Mouse (Mus musculus) activated CD4-positive, CD25-positive, alpha-beta regulatory T cell, adult 4 months (primary cell): Measurements from ENCODE around the gene Gm45261. TPM values are rescaled to one million over a fixed set of nuclear protein-coding genes. Genes with fewer than 3 reads are reported as not detected.
A peak's percentile ranks its signal among the peaks of the same experiment; 100 is the strongest.

Experiments
- ATAC-seq: one replicate; pipeline ENCODE4 v1.8.0; 2017
- polyA plus RNA-seq, 2 experiments: library from polyadenylated mRNA; unstranded; fragments of 100-300 nt; shearing (Covaris generic); gene quantifications; one replicate each; pipeline ENCODE4 v1.2.1; 2017

Gm45261 gene
- not detected for polyA plus RNA-seq

DNA sequence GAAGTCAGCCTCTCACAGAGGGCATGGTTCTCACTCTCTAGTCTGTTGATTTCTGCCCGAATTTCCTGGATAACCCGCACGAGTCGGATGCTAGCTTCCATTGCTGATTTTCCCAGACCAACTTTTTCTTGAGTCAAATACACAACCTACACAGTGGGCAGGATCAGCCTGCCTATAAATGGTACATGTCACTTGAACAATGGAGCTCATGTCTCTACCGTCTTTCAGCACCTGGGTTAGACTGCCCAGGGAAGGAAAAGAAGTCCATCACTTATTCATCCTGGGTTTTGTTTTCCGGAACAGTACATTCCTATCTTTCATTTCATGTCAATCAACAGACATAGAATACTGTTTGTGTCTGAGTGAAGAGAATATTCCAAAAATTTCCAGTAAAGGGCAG is at the start of gene Gm45261:
Gene Gm45261 (minus strand): TSS at position 101 of the 400 bp plus-strand sequence.
- no peak for ATAC-seq

DNA sequence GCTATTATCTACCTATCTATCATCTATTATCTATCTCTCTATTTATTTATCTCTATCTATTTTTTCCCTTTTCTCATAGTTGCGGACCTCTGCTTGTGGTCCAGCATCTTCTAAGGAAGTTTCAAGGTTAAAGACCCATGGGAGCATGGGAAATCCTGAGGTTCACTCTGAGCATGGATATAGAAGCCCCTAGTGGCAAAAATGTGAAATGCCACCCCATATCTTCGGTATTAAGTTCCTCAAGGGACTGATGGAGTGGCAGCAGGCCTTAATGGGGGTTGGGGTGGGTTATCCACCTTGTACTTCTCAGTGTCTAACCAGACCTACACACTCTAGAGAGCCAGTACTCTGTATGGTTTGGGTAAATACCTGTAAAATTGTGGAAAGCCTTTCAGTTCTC is 43.5 kb upstream of the Gm45261 start:
- no peak for ATAC-seq

DNA sequence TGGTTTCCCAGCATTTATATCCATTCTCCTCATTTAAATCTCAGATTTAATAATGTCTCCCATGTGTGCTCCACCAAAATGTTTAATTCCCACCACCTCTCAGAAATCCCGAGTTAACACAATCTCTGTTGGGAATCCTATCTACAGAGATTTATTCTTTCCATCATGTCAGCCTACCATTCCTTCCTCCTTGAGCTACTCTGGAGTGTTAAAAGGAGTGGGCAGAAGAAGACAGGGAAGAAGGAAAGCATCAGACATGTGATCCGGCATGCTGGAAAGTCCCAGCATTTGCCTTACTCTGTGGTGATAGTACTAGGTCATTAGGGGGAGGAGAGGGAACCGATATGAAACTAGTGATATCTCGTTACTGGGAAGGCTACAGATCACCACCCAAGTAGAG is 42.8 kb upstream of the Gm45261 start:
- ATAC-seq = no peak

GRCm38 (mm10) chr1:80502456-80503165 is 41.4 kb upstream of the Gm45261 start:
- ATAC-seq = no peak

GRCm38 (mm10) chr1:80499264-80499663 is 38.0 kb upstream of the Gm45261 start:
- ATAC-seq = no peak

DNA sequence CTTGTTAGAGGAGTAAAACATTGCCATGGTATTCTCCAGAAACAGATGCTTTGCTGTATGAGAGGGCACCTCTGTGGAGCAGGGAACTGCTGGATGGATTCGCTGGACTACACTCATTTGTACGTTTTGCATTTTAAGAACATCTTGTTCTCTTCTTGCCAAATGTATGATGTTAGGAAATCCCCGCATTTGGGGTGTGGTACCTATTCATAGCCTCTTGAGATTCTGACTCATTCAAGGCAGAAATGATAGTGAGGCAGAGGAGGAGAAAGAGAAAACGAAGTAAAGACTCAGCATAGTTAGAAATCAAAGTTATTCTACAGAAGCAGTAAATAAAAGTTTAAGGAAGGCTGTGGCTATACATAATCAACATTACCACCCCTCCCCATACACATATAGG is 35.1 kb upstream of the Gm45261 start:
- peak; percentile 65 for ATAC-seq

DNA sequence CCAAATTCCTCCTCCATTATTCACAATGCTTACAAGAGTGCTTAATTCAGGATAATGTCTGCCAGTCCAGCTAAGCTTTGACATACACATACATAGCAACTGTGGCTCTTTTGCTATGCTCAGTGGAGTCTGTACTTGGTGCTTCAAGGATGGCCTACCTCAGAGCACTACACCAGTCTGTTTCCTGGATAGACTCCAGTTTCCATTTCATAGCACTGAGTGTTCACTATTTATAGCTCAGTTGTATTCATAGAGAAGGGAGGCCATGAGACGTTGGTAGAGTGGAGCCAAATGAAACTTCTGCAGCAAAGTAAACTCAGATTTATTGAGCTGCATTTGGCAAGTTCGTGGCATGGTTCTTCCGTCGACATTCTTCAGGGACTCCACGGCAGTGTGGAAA is 22.2 kb upstream of the Gm45261 start:
- ATAC-seq = no peak

DNA sequence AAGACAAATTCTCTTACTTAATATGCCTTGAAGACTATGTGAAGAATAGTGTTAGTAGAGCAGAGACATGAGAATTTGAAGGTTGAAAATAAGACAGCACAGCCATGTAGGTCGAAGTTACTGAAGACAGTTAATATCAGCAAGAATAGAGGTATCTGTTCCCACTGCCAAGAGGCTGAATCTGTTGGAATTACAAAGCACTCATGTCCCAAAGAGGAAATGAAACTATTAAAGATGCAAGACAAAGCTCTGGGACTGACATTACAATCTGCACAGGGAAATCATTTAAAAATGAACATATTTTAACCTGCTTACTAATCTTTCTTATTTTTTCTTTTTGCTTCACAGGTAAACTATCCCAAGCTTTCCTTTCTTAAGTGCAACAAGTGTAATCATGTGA is 13.7 kb upstream of the Gm45261 start:
- no peak for ATAC-seq

- ATAC-seq = no peak
These were observed 11.1 kb upstream of the Gm45261 start for GRCm38 (mm10) chr1:80472395-80472794.

- ATAC-seq = no peak
These were observed 1.3 kb downstream of the Gm45261 start for GRCm38 (mm10) chr1:80459923-80460322.

- no peak for ATAC-seq
These were observed 1.8 kb downstream of the Gm45261 start for GRCm38 (mm10) chr1:80459477-80459876.

GRCm38 (mm10) chr1:80453971-80454370 is 7.3 kb downstream of the Gm45261 start:
- no peak for ATAC-seq

DNA sequence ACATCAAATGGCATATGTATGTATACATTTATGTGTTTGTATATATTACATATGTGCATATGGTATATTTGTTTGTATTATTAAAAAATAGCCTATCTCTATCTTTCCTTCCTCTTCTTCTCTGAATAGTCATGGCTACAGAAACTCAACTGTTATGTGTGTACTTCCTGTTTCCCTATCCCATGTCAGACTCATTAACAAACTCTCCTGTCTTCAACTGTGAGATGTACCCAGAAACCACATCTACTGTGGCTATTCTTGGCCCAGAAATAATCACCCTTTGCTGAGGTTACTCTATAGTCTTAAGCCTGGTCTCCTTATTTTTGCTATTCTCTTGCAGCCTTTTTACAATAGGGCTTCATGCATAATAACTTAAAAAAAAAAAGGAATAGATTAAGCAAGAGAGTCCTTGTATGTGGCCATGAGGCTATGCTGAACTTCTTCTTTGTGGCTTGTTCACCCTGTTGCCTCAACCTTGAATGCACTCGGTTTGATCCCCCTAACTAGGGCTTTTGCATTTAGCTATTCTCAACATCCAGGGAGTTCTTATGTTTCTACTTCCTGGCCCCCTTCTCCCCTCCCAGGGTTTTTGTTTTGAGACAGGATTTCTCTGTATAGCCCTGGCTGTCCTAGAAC is 9.2 kb downstream of the Gm45261 start:
- ATAC-seq = no peak

DNA sequence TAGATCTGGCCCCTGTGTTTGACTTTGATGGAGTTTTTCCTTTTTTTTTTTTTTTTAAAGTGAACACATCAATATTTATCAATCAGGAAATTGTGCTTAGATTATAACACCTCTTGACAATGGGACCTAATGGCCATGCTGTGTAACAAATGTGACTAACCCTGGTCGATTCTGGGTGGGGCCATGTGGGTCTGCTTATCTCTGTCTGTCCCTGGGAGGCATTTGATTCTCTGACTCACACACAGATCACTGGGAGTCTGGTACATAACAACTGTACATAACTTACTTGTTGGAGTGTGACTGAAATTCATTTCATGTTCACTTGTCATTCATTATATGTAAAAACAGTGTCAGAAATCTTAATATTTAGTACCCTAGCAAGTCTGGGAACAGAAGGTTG is 13.7 kb downstream of the Gm45261 start:
- ATAC-seq = no peak

DNA sequence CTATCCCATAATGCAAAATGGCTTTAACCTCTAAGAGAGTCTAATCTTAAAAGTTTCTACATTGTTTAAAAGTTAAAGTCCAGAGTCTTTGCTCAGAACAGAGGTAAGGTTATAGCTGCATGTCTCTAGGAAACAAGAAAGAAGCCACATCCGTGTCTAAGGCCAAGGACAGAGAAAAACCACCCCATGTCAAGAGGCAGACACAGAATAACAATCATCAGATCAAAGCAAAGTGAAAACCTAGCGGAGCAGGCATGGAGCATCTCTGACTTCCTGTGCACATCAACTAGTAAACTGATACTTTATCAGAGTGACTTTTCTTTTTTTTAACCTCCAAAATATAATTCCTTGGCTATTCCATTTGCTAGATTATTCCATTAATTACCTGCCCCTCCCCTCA is 20.3 kb downstream of the Gm45261 start:
- peak; percentile 98 for ATAC-seq

- ATAC-seq = no peak
These were observed 22.7 kb downstream of the Gm45261 start for GRCm38 (mm10) chr1:80438506-80438905.

GRCm38 (mm10) chr1:80427946-80428345 is 33.3 kb downstream of the Gm45261 start:
- no peak for ATAC-seq

- no peak for ATAC-seq
These were observed 33.8 kb downstream of the Gm45261 start for GRCm38 (mm10) chr1:80427425-80427824.

DNA sequence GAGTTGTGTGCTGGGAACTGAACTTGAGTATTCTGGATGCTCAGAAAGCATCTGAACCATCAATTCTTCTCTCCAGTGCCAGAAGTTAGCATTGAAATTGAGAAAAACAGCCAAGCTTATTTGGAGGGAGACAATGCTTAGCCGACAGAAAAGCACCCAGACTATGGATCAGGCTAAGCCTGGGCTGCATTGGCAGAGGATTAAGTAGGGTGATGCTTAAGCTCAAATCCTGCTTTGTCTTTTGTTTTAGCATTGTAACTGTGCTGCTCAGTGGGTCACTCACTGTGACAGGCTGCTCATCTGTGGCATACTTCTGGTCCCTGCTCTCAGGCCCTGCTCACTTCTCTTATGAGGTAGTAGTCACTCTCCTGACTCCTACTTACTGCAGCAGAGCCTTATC is 36.6 kb downstream of the Gm45261 start:
- no peak for ATAC-seq

DNA sequence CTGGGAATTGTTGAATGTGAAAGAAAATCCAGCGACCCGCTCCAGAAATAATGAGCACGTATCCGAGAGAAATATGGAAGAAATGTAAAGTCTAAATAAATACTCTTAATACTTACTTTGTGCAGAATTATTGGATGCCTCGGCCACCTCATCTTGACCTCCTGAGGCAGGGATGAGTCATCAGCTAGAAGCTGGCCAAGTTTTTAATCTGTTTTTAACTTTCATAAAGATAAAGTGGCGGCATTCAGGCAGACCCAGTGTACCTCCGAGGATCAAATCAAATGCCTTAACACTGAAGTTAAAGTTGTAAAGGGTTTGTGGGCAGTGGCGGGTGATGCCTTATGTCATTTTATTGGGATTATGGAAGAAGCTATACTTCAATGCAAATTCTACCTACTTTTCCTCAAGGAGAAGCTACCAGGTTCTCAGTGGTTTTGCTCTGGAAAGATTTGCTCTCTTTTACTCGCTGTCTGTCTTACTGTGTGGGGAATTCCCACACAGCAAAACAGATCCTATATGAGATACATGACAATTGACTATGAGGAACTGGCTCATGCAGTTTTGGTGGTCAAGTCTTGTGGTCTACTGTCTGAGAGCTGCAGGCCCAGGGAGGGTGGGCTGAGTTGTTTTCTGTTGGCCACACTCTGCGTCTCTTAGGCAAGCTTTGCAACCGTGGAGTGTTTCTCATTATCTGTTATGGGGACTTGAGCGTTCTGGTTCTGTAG is 42.8 kb downstream of the Gm45261 start:
- ATAC-seq = peak; percentile 50

DNA sequence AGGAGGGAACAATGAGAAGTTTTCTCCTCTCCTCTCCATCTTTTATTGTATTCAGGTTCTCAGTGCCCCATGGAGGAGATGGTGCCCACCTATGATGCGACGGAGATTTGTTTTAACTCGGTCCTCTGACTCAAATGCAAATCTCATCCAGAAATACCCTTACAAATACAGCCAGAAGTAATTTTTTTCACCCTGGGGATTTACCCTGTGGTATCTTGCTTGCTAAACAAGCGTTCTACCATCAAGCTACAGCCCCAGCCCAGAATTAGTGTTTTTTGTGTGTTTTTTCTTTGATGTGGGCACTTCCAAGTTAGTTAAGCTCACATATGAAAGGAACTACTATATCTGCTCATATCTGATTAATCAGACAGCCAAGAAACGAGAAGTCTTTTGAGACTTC is 44.9 kb downstream of the Gm45261 start:
- peak; percentile 74 for ATAC-seq

- ATAC-seq = no peak
These were observed 48.7 kb downstream of the Gm45261 start for GRCm38 (mm10) chr1:80412521-80412920.

DNA sequence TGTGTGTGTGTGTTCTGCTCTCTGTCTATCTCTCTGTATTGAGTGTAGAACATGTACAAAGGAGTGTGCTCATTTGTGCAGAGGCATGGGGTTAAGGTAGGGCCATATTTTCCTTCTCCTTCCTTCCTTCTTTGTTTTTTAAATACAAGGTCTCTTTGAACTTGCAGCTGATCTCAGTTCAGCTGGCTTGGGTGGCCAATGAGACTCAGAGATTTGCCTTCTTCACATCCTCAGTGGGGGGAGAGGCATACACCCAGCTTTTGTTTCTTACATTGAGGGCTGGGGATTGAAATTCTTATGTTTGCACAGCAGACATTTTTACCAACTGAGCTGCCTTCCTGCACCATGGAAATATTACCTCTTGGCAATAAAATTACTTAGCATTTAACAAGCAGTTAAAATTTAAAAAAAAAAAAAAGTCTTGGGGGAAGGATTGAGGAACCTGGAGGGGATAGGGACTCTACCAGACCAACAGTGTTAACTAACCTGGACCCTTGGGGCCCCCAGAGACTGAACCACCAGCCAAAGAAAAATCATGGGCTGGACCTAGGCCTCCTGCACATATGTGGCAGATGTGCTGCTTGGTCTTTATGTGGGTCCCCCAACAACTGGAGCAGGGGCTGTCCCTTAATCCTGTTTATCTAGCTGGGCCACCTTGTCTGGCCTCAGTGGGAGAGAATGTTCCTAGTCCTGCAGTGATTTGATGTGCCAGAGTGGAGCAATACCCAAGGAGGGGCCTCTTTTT is 50.8 kb downstream of the Gm45261 start:
- no peak for ATAC-seq
